Mouse (Mus musculus): ENCODE results near the gene Uckl1.

GRCm38 (mm10) chr2:181589011-181589731 is 4.5 kb upstream of the Uckl1 start:
- TF ChIP-seq FLI1 (IDR thresholded peaks at IDR 0.05; ENCODE audit: low read length) (no peak), GATA1 (IDR thresholded peaks at IDR 0.05; ENCODE audit: borderline replicate concordance, low read length) (no peak)
